Mouse (Mus musculus) natural killer cell, adult 2 months (primary cell): ENCODE results near the gene Fpr1.
A peak's percentile ranks its signal among the peaks of the same experiment; 100 is the strongest.
"Not testable (repeated sequence)": the region's sequence is repeated elsewhere in the genome, so short reads cannot be mapped to it uniquely, and the experiment has no call there.

Experiments
- DNase-seq, 2 experiments: peaks; one replicate each; pipeline ENCODE4 v3.0.0; 2022; ENCODE audit warnings: low spot score in 2 of 2

The Fpr1 gene

DNA sequence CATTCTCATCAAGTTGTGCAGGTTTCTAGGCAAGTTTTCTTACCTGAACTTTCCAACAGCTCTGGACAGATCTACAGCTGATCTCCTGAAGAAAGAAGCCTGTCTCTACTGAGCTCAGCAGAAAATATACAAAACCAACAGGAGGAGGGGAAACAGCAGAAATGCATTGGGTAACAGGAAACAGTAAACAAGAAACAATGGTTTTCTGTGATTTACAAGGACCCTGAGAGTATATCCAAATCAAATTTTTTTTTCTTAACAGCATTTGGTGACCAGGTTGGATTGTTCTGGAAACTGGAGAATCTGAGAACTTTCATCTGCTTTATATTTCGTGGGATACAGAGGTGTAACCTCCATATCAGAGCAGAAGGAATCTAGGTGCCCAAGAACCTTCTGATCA is at the start of gene Fpr1:
Gene Fpr1, minus strand, starts transcription at position 101 of the 400 bp plus-strand sequence.
- no peak for DNase-seq

DNA sequence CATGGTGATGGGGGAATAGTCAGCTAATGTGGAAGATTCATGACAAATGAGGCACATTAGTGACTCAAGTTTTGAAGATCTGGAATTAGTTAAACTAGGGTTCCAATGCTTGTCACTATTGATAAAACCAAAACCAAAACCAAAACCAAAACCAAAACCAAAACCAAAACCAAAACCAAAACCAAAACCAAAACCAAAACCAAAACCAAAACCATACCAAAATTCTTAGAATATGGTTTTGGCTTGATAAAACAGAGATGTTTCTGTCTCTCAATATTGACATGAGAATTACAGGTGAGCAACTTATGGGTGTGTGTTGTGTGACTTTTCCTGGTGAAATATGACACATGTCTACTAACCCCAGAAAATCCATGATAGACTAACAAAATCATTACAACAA is 34.0 kb upstream of the Fpr1 start:
- no peak for DNase-seq

DNA sequence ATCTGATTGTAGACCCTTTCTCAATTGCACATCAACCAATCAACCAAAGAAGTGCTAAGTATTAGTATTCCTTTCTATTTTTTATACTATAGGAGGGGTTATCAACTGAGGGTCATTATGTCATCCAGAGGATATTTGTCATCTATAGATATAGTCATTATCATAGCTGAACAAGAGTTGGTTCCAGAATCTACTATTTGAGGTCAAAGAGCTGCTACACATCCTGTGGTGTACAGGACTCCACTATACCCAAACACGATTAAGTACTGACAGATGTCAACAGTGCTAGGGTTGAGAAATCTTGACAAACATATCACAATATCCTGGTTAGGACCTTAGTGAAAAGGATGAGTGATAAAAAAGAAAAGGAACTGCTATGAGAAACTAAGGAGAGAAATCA is 33.6 kb upstream of the Fpr1 start:
- no peak for DNase-seq

DNA sequence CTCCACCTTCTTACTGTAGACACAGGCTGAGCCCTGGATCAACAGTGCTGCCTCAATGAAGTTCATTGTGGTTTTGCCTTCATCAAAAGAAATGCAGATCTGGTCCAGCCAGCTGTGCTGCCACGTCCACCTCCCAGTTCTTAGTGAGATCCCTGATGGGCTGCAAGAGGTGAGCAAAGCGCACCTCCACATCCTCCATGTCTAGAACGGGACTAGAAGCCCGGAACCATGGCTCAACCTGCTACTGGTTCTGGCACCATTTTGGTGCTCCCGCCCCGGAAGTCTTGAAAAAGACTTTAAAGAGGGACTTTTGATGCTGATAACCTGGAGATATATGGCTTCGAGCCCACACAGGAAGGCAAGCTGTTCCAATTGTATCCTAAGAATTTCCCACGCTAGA is 28.9 kb upstream of the Fpr1 start:
- not testable (repeated sequence) for DNase-seq

DNA sequence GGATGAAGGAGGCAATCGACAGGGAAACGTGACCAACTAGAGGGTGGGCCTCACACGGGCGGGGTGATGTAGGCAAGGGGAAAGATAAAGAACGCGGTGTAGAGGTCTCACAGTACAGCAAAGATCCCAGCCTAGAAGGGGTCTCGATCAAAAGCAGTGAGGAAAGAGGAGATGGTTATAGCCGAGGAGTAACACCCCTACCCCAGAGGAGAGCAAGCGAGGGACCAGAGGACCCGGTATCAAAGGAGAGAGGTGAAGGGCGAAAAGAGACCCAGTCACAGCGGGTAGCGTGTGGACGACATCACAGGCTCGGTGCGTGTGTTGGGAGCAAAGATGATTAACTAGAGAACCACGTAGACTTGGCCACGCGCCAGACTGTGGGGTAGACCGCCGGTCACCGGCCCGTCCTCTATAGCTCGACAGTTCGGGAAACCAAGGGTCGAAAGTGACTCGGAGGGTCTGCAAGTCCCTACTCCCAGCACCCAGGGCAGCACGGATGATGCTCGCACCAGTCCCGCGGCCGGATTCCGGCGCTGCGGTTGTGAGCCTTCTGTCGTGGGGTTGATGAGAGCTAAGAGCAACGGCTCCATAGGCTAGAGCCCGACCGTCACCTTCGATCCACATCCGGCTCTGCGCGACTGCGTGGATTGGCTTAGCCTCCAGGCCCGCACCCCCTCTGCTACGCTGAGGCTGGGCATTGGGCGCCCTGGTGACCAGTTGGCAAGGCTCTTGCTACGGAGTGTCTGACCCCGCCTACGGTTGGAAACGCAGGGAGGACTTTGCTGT is 26.1 kb upstream of the Fpr1 start:
- DNase-seq = peak; percentile 49 to 53

DNA sequence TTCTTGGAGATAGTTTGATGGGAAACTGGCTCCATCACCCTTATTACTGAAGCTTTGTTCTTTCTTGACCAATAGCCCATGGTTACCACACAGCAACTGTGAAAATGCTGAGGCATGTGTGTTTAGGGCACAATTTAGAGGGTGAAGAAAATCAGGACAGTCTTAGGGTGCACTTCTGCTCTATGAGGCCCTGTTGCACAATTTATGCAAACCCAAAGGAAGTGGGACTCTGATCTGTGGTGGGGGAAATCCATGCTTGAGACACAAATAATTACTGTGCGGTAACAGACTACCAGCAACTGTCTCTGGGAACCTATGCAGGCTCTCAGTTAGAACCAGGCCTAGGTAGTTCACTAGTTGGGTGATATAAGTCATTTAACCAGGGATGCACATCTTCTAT is 17.0 kb upstream of the Fpr1 start:
- peak; percentile 3 to 13 for DNase-seq

DNA sequence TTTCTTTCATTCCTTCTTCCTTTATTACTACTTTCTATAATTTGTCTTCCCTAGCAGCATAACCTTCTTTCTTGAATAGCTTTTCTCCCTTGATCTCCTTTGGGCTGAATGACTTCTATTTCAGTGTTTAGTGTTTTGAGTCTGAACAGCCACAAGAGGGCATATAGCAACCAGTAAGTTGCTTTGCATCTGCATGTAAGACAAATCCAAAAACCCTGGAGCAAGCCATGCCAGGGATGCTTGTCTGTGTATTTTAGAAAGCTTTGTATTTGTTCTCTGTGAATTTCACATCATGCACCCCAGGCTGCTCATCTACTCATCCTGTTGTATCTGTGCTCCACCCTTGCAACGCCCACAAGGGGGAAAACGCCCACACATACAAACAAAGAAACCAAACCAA is 15.5 kb upstream of the Fpr1 start:
- DNase-seq = no peak

DNA sequence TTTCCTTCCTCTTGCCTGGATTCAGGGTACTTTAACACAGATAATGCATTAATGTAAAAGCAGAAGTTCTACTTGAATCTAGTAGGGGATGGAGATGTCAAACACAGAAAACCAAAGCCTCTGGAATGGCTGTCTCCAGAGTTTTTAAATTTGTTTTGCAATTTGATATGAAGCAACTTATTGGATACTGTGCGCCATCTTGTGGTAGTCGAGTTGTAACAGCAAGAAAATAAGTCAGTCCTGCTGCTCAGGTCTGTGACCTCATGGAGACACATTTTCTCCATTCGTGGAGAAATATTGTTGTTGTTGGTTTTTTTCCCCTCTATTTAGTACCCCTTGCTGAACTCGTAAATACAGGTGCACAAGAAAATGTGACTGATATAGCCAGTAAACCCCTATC is 12.3 kb upstream of the Fpr1 start:
- DNase-seq = peak in 1 of 2 experiments; percentile 14

DNA sequence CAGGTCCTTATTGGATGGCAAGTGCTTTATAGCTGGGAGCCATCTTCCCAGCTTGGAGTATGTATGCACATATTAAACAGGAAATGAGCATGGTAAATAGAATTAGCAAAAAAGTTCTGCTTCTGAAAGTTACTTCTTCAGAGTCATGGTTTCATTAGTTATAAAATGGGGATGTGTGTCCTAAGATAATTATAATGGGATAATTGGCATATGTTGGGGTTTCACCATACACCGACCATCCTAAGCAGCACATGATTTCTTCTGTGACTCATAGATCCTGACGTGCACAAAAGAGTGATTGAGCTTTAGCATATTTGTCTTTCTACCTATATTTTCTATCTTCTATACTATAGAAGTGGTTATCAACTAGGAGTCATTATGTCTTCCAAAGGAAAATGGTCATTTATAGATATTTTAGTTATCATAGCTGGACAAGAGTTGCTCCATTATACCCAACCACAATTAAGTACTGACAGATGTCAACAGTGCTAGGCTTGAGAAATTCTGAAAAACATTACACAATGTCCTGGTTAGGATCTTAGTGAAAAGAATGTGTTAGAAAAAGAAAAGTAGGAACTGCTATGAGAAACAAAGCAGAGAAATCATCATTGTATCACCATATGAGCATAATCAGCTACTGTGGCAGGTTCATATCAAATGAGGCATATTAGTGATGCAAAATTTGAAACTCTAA is 6.1 kb upstream of the Fpr1 start:
- no peak for DNase-seq

DNA sequence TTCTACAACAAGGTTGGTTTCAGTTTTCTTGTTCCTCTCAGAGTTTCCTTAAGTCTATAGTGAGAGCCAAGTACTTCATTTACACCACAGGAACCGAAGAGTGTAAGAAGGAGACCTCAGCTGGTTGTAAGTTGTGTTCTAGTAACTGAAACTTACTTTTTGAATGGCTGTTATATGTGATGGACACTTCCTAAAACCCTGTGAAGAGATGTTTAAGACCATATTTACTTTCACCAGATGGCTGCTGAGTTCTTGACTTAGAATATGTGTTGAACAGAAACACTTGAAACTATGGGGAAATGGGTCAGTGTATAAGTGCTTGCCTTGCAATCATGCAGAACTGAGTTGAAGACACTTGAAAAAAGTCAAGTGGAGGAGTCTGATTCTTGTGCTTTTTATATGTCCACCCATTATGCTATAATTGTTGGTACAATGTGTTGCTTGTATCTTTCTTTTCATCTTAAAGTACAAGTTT is 4.1 kb upstream of the Fpr1 start, which contains the start of the genes Fpr2 and Fpr3:
Gene Fpr2, plus strand, starts transcription at position 51 of the 475 bp plus-strand sequence.
Gene Fpr3, plus strand, starts transcription at position 79 of the 475 bp plus-strand sequence.
- no peak for DNase-seq

DNA sequence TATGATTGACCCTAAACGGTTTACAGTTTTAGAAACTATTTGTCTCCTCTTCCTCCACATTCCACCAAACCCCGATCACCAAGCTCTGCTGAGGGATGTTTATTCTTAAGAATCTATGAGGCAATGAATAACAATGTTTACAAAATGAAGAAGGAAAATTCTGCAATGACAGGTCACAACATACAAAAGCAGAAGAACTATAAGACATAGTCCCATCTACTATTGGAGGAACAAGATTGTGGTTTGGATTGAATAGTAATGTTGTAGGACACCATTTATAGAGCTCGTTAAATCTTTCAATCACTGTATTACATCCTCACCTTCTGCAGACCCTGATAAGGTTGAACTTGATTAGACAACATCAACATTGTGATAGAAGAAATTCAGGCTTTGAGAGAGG is 1.1 kb downstream of the Fpr1 start:
- DNase-seq = no peak

DNA sequence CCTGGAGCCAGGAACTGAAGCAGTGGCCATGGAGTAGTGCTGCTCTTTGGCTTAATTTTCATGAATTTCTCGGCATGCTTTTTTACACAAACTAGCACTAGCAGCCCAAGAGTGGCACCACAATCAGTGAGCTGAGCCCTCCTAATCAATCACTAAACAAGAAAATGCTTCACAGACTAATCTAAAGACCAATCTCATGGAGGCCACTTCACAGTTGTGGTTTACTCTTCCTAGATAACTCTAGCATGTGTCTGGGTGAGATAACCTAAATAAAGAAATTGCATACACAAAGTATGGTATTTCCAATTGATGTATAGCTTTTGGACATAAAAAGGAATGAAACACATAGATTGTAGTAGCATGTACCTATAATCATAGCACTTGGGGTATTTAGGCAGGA is 4.4 kb downstream of the Fpr1 start:
- DNase-seq = no peak

DNA sequence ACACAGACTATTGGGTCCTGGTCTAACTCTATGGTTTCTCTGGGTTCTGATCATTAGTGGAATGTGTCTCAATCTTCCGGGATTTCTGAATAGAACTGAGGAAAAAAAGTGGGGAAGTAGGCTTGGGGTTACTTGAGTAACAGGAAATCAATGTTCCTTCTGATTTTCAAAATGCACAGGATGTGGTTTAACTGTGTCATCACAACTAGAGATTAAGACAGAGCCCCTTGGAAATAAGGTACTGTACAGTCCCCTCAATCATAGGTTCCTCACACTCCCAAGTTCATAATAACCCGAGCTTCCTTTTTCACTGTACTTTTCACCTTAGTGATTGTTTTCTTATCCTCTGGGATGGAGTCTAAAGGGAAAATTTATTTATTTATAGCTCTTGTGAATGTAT is 12.0 kb downstream of the Fpr1 start:
- DNase-seq = no peak

DNA sequence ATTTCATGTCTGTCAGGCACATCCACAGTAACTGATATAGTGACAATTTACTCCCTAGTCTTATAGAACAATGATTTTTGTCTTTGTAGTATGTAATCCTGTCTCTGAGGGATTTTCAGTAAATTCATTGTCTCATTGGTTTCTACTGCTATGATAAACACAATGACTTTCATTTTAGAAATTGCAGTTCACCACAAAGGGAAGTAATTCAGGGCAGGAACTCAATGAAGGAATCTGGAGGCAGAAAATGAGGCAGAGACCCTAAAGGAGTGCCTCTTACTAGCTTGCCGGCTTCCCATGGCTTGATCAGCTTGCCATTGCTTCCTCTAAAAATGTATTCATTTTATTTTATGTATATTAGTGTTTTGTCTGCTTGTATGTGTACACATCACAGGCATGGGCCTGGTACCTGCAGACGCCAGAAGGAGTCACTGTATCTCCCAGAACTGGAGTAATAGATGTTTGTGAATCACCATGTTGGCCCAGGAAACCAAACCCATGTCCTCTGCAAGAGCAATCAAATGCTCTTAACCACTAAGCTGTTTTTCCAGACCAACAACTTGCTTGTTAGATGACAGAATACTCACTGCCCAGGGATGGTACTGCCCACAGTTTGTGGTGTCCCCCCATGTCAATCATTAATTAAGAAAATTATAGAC is 12.7 kb downstream of the Fpr1 start:
- DNase-seq = no peak

DNA sequence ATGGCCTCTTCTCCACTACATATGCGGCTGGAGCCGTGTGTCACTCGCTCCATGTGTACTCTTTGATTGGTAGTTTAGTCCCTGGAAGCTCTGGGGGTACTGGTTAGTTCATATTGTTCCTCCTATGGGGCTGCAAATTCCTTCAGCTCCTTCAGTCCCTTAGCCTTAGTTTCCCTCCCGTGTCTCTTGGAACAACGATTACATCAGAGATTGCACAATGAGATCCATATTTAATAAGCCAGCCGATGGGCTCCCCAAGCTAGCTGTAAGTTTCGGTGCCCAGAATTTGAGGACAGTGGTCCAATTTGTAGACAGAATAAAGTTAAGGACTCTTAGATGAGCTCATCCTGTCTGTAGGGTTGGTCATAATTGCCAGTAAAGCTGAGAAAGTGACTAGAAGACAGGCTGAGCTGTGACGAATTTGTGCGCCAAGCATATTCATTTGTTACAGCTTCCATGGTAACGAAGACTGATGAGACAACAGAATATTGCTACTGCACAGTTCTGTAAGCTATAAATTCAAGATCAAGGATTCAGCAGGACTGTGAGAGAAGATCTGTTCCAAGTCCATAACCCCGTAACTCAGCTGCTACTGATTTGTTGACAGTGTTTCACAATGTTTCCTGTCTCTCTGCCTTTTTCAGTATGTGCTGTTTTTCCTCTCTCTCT is 16.8 kb downstream of the Fpr1 start:
- no peak for DNase-seq

DNA sequence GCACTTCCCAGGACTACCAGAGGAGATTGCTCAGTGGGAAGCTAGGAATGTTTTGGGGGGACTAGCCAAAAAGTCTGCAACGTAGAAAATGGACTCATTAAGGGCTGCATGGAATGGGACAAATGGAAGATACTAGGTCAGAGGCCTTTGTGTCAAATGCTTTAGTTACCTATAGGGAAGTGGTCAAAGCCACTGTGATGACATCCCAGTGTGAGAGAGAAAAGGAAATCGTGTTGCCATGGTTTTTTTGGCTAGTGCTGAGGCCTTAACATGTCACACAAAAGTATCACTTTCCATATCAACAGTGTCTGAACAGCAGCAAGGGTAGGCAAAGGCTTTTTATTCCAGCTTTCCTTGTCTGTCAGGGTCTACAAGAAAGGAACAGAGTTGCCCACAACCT is 18.6 kb downstream of the Fpr1 start:
- DNase-seq = no peak

DNA sequence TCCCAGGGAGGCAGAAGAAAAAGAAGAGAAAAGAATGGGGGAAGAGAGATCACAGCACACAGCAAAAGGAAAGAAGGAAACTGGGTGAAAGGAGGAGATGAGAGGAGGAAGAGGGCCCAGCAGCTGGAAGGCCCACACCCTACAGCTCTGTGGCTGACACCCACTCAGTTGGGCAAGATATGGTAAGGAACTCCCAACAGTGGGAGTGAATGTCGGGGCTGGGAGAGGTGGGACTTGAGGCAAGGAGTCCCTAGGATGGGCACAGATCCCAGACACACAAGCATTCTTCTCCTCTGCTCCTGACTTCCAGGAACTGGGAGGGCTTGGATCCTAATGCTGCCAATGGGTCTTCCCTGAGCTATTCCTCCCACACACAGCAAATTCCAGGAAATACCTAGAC is 21.4 kb downstream of the Fpr1 start:
- no peak for DNase-seq

DNA sequence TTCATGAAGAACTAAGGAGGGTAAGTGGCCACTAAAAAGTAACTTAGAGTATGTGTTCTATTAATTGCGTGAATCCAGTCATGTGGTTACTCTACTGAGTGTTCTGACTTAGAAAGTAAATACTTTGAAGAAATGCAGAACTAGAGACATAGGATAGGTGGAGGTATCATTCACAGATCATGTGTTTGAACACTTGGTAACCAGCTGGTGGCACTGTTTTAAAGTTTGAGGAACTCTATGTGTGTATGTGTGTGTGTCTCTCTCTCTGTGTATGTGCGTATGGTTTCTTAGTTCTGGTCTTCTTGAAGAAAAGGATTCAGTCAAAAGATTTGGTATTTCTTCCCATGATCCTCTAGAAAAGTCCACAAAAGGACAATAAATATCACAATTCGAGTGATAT is 23.6 kb downstream of the Fpr1 start:
- DNase-seq = no peak

DNA sequence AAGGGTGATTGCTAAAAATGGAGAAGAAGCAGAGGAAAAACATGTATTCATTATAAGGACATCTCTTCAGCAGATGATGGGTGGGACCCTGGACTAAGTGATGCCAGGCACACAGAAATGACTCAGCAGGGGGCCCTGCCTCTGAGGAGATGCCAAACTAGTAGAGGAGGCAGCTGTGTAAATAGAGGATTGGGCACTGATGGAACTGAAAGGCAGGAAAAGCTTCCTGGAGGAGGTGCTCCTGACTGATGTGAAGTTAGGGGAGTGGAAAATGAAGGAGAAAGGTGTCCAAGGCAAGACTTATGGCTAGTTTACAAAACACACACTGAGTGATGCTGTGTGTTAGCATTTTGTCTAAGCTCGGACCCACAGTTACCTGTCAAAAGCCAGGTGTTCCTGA is 26.3 kb downstream of the Fpr1 start:
- no peak for DNase-seq

DNA sequence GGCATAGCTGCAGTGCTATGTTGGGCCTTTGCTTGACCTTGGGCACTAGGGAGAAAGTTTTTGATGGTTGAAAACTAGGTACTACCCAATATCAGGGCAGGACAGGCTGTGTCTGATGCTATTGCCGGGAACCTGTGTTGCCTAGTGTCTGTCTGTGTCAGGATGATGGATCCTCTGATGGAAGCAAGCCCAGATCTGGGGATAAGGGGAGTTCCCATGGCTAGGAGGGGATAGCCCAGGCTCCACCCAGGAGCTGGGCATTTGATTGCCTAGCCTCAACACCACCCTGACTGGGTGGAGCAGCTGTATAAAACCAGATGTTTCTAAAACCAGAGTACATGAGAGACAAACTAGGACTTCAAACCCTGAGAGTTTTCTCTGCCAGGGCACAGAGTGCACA is 27.1 kb downstream of the Fpr1 start:
- DNase-seq = no peak

DNA sequence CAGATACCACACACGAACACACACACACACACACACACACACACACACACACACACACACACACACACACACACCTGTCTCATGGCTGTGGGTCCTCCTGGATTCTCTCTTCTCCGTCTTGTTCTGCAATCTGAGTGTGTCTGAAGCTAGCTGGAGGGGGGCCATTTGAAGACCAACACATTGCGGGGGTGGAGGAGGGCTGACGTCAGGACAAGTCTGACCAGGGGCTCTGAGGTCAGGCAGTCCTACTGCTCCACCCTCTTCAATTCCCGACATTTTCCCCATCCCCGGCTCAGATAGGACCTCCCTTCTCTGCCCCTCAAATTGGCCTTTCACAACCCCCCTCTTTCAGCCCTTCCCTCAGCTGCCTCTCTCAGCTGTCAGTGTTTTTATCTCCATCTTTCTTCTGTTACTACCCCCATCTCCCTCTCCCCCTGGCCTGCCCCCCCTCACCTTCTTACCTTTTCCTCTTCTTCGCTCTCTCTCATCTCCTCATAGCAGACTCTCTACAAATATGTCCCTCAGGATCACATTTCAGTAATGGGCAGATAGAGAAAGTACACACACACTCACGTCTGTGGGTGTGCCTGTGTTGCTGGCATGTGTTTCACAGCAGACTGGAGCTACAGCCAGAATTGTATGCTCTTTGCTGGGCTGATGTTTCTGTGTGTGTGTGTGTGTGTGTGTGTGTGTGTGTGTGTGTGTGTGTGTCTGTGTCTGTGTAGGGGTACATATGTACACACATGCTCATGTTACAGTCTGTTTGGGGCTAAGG is 28.5 kb downstream of the Fpr1 start, which contains the start of gene Has1:
Gene Has1, minus strand, starts transcription at position 142 of the 775 bp plus-strand sequence.
- no peak for DNase-seq
